Mouse (Mus musculus): ENCODE results near the gene Grin3a.

GRCm38 (mm10) chr4:49659421-49659820 is 186.1 kb downstream of the Grin3a start:
- TF ChIP-seq CTCF (IDR thresholded peaks at IDR 0.05; ENCODE audit: low read depth) (no peak), EP300 (IDR thresholded peaks at IDR 0.05; ENCODE audit: low read depth) (no peak)
